Mouse (Mus musculus) embryonic facial prominence, embryonic 10.5 days (tissue): ENCODE data around the gene Bcor. TPM values are rescaled to one million over a fixed set of nuclear protein-coding genes. Genes with fewer than 3 reads are reported as not detected.

Source experiments
- DNase-seq: peaks from one replicate; pipeline ENCODE4 v3.0.0-alpha.2; 2017; ENCODE audit warnings: low spot score
- H3K27ac ChIP-seq: fragments of 300-500 bp; sonication (generic); replicated peaks from 2 replicates; pipeline ENCODE4 v1.5.1; 2016; ENCODE audit warnings: mild to moderate bottlenecking
- H3K27me3 ChIP-seq: fragments of 300-500 bp; sonication (generic); replicated peaks from 2 replicates; pipeline ENCODE4 v1.6.1; 2016; ENCODE audit warnings: low read depth, mild to moderate bottlenecking; ENCODE audit not compliant: poor library complexity, severe bottlenecking
- H3K36me3 ChIP-seq: fragments of 300-500 bp; sonication (generic); replicated peaks from 2 replicates; pipeline ENCODE4 v1.6.1; 2016; ENCODE audit warnings: mild to moderate bottlenecking, moderate library complexity
- H3K4me1 ChIP-seq: fragments of 300-500 bp; sonication (generic); 2 replicates; pipeline ENCODE4 v1.6.1; 2016
- H3K4me3 ChIP-seq: fragments of 300-500 bp; sonication (generic); 2 replicates; pipeline ENCODE4 v1.5.1; 2016; ENCODE audit warnings: mild to moderate bottlenecking, moderate library complexity
- H3K9me3 ChIP-seq: fragments of 300-500 bp; sonication (generic); 2 replicates; pipeline ENCODE4 v1.6.1; 2016; ENCODE audit warnings: mild to moderate bottlenecking
- WGBS: fragments of 180-500 bp; shearing (Covaris S2); methylation state at CpG from one replicate; pipeline ENCODE4 v1.1.7; 2016; 5-methylcytosine and 5-hydroxymethylcytosine counted together
- polyA plus RNA-seq: library from polyadenylated mRNA; unstranded; fragments of >200 nt; fragmentation: Nextera tagmentation; extraction: Ambion mirVana; gene quantifications from 2 replicates; pipeline ENCODE4 v1.2.1, GENCODE M21; 2016

Gene Bcor
- polyA plus RNA-seq, 1 experiment from 2014 or later: 23.7 TPM

DNA sequence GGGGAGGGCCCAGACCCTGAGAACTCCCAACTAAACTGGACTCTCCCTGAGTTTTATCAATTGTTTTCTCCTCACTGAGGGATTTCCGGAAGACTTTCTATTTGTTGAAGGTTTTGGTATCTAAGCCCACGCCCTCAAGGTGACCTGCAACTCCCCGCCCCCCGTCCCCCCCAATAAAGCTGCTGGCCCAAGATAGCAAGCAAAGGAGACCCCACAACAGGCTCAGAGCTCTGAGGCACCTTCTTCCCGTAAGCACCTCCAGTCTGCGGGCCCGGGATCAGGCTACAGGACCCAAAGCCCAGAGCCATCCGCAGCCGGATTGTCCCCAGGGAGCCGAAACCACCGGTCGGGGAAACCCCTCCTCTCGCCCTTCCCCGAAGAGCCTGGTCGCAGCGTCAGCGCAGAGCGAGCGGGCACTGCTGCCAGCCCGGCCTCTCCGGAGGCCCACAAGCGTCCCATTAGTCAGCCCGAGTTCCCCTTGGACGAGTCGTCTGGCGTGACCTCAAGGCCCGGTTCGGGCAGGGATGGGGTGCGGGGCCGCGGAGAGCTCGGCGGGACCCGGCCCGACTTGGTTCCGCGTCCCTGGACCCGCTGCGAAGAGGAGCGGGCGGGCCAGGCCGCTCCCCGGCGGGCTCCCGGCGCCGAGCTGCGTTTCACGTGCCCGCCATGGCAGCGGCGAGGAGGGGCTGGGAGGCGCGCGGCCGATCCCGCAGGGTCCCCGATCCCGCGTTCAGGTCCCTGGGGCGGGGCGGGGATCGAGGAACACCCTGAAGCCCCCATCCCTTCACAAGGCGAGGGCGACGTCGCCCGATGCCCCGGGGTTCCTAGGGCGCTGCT, 73.3 kb downstream of the Bcor start:
- WGBS: 4% methylated on average over 70 of the region's 70 CpGs
- Histone ChIP-seq H3K27ac (peak overlapping the region; percentile 87), H3K4me1 (peaks cover 87% of the 10 kb centered on the region), H3K36me3 (no peaks in the 10 kb centered on the region), H3K4me3 (peak overlapping the region; percentile 67), H3K27me3 (peaks cover 100% of the 10 kb centered on the region), H3K9me3 (no peaks in the 10 kb centered on the region)
- peak; percentile 51 for DNase-seq

DNA sequence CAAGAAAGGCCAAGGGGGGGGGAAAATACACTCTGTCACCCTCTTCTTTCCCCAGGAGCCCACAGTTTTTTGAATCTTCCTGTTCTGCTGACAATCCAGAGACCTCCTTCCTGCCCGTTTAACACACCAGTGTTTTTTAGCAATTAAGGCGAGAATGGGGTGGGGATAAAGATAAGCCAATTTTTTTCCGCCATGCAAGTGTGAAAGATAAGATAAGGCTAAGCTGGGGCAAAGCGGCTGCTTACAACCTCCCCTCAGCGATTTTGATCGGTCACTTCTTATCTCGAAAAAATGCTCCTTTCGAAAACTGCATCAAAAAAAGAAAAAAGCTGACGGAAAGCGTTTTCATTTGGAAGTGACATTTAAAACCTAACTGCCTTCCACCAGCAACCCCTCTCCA, 74.2 kb downstream of the Bcor start:
- Histone ChIP-seq H3K27me3 (peaks cover 100% of the 10 kb centered on the region), H3K27ac (no peak overlapping the region), H3K4me1 (peaks cover 94% of the 10 kb centered on the region), H3K4me3 (no peak overlapping the region), H3K9me3 (no peaks in the 10 kb centered on the region), H3K36me3 (no peaks in the 10 kb centered on the region)
- no peak for DNase-seq
- WGBS: 14% methylated on average over 10 of the region's 10 CpGs

DNA sequence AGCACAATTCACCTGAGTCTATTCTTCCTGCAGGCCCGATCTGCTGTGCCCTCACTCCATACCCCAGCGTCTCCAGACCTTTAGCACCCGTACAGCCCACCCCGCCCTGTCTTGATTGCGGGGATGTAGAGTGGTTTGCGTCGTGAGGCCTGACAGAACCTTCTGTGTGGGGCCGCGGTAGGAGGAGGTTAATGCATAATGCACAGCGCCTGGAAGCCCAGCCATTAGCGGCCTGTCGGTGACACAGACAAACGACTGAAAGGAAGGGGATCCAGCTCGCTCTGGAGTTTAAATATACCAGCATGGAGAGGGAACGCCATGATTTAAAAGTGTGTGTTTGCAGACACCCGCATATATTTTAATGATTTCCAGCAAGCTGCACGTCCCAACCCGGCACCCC, 74.9 kb downstream of the Bcor start:
- no peaks in the 10 kb centered on the region for H3K36me3 ChIP-seq
- peaks cover 100% of the 10 kb centered on the region for H3K27me3 ChIP-seq
- peak; percentile 20 for DNase-seq
- H3K4me1 ChIP-seq: peaks cover 92% of the 10 kb centered on the region
- H3K9me3 ChIP-seq: no peaks in the 10 kb centered on the region
- no peak overlapping the region for H3K4me3 ChIP-seq
- 7% methylated on average over 18 of the region's 18 CpGs for WGBS
- H3K27ac ChIP-seq: no peak overlapping the region

DNA sequence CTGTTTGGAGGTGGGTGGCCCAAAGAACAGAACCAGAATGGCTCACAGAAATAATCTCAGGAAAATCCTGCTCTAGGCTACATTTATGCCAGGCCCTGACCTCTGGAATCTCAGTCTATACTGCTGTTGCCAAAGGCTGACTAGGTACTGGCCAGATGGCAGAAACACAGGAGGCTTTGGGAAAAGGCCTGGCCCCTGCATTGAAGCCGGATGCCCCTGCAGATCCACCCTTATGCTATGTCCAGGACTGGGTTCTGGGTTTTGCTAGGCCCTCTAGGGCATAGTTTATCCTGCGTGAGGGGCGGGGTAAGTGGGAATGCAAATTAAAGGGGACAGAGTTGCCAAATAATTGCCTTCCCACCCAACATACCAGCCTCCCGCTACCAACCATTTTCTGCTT, 75.5 kb downstream of the Bcor start:
- peaks cover 100% of the 10 kb centered on the region for H3K27me3 ChIP-seq
- DNase-seq: no peak
- 29% methylated on average over 4 of the region's 4 CpGs for WGBS
- no peaks in the 10 kb centered on the region for H3K9me3 ChIP-seq
- no peak overlapping the region for H3K4me3 ChIP-seq
- H3K4me1 ChIP-seq: peaks cover 86% of the 10 kb centered on the region
- no peak overlapping the region for H3K27ac ChIP-seq
- no peaks in the 10 kb centered on the region for H3K36me3 ChIP-seq

DNA sequence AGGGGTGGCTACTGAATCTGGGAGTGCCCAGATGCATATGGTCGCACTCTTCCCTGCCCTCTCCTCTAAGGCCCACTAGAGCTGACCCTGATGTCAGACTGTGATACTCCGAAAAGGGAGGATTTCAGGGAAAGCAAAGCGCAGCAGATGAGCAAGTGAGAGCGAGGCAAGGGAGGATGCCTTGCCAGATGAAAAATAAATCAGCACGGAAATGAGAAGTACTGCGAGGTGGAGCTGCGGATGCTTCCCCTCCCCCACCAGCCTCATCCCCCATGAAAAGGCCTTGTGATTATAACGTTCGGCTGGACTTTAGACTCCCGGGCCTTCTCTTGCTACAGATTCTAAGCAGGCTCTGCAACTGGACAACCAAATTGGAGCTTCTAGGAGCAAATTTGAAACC, 76.5 kb downstream of the Bcor start:
- Histone ChIP-seq H3K4me1 (peaks cover 75% of the 10 kb centered on the region), H3K9me3 (no peaks in the 10 kb centered on the region), H3K36me3 (no peaks in the 10 kb centered on the region), H3K4me3 (no peak overlapping the region), H3K27me3 (peaks cover 100% of the 10 kb centered on the region), H3K27ac (no peak overlapping the region)
- 3% methylated on average over 10 of the region's 10 CpGs for WGBS
- no peak for DNase-seq

DNA sequence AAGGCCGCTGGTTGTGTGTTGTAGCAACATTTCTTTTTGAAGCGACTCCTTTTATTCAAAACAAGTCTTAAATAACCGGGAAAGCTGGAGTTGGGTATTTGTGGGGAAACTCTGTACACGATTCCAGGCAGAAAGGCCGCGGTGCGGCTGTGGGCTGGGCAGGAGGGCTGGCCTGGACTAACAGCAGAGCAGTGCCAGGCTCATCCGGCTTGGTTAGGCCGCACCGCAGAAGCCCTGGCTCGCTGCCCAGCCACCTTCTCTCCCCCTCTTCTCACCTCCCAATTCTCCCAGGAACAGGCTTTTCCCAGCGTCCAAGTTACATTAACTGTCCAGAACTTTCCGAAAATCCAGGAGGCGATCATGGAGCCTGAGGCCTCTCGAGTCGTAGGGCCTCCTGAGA, 77.4 kb downstream of the Bcor start:
- peaks cover 100% of the 10 kb centered on the region for H3K27me3 ChIP-seq
- DNase-seq: peak; percentile 24
- no peak overlapping the region for H3K27ac ChIP-seq
- no peaks in the 10 kb centered on the region for H3K9me3 ChIP-seq
- H3K4me3 ChIP-seq: no peak overlapping the region
- 7% methylated on average over 16 of the region's 16 CpGs for WGBS
- no peaks in the 10 kb centered on the region for H3K36me3 ChIP-seq
- H3K4me1 ChIP-seq: peaks cover 70% of the 10 kb centered on the region

DNA sequence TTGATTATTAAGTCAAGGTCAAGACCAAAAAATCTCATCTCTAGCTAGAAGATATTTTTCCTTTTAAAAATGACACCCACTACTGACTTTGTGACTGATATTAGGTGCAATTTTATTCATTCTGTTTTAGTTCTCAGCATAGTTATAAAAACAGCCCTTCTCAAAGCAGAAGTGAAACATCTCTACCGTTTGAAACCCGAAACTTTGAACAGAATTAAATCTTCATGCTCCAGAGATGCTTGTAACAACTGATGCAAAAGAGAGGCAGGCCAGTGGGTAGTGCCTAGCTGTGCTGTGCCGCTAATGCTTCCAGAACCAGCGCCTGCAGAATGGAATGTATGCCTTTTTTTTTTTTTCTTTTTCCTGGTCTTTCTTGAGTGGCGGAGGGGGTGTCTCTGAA, 78.0 kb downstream of the Bcor start:
- peak overlapping the region; percentile 69; the same call in 1 of the 2 replicates for H3K4me3 ChIP-seq
- no peak overlapping the region for H3K27ac ChIP-seq
- no peaks in the 10 kb centered on the region for H3K9me3 ChIP-seq
- peaks cover 70% of the 10 kb centered on the region for H3K4me1 ChIP-seq
- DNase-seq: no peak
- H3K27me3 ChIP-seq: peaks cover 100% of the 10 kb centered on the region
- WGBS: 7% methylated on average over 5 of the region's 5 CpGs
- H3K36me3 ChIP-seq: no peaks in the 10 kb centered on the region

DNA sequence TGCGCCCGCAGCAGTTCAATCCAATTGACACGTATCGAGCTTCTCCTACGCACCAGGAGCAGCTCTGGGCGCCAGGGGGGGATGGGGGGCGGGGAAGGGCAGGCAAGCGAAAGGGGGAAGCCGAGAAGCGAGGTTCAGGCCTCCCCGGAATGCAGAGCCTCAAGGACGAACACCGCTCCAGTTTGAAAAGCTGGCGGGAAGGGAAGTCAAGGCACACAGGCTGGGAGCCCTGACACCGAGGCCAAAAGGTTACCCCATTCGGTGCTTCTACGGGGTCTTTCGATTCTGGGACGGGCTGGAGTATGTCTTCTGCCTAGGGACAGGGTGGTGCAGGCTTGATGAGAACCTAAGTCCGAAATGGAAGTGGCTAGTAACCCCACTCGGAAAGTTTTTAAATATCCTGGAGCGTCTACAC, 78.4 kb downstream of the Bcor start:
- WGBS: 3% methylated on average over 22 of the region's 22 CpGs
- H3K27ac ChIP-seq: peak overlapping the region; percentile 10; the same call in 1 of the 2 replicates
- no peak for DNase-seq
- peaks cover 100% of the 10 kb centered on the region for H3K27me3 ChIP-seq
- no peaks in the 10 kb centered on the region for H3K9me3 ChIP-seq
- peaks cover 70% of the 10 kb centered on the region for H3K4me1 ChIP-seq
- peak overlapping the region; percentile 69 for H3K4me3 ChIP-seq
- no peaks in the 10 kb centered on the region for H3K36me3 ChIP-seq

DNA sequence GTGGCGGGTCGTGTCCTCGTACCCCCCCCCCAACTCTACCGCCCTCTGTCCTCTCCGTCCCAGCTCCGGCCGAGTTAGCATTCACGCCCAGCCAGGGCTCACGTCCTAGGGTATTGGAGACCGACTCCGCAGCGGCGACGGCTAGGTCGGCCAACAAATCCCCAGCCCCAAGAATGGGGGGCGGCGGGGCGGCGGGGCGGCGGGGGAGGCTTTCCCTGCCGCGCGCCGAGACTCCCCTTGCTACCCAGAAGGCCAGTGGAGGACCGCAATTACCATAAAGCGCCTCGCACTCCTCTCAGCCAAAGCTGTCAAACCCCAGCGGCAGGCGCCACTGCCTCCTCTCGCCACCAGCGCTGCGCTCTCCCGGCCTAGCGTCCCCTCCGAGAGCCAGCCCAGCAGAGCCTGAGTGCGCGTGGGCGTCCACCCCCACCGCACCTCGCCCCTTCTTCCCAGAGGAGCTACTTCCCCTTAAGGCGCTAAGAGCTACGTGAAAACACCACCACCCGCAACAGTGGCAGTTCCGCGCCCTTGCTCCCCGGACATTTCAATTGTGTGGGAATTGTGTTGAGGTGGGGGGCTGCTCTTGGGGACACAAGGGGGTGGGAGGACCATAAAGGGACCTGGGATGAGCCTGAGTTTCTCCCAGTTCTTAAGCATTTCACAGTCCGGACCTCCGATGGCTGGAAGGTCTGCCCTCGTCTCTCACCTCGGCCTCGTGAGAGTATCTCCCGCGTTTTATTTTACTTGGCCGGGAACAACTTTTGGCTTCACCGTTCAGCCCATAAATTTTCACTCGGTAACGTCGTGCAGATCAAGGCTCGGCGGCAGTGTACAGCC, 79.0 kb downstream of the Bcor start:
- DNase-seq: peak; percentile 71
- Histone ChIP-seq H3K27ac (peak overlapping the region; percentile 88), H3K4me3 (peak overlapping the region; percentile 69), H3K27me3 (peaks cover 100% of the 10 kb centered on the region), H3K36me3 (no peaks in the 10 kb centered on the region), H3K9me3 (no peaks in the 10 kb centered on the region), H3K4me1 (peaks cover 71% of the 10 kb centered on the region)
- WGBS: 2% methylated on average over 58 of the region's 61 CpGs

DNA sequence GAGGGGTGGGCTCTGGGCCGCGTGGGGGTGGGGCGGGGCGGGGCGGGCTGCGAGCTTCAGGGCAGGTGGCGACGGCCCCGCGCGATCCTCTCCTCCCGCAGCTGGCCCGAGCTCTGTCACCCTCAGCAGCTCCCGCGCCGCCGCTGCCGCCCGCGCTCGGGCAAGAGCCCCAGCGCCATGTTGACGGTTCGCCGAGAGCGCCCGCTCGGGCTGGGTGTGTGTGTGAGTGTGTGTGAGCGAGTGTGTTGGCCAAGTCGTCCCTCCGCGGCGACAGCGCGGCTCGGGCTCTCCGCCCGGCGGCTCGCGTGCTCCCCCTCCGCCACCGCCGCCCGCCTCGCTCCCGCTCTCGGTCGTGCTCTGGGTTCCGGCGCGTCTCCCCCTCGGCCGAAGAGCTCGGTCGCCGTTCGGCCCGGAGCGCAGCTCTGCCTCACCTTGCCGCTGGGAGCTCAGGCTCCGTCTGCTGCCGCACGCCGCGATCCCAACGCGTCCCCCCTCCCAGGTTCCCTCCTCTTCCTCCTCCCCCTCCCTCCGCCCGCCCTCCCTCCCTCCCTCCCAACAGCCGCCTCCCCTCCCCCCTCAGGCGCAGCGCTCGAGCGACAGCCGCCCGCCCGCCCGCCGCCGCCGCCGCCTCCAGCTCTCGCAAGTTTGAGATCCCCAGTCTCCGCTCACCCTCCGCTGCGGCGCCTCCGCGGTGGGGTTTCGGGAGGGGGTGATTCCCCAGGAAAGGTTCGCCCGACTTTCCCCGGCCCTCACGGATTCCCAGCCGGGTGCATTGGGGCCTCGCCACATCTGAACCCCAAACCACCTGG, 79.9 kb downstream of the Bcor start:
- no peaks in the 10 kb centered on the region for H3K9me3 ChIP-seq
- peaks cover 100% of the 10 kb centered on the region for H3K27me3 ChIP-seq
- peaks cover 63% of the 10 kb centered on the region for H3K4me1 ChIP-seq
- H3K36me3 ChIP-seq: no peaks in the 10 kb centered on the region
- WGBS: 3% methylated on average over 80 of the region's 97 CpGs
- peak overlapping the region; percentile 69 for H3K4me3 ChIP-seq
- DNase-seq: peak; percentile 83
- H3K27ac ChIP-seq: peak overlapping the region; percentile 88

DNA sequence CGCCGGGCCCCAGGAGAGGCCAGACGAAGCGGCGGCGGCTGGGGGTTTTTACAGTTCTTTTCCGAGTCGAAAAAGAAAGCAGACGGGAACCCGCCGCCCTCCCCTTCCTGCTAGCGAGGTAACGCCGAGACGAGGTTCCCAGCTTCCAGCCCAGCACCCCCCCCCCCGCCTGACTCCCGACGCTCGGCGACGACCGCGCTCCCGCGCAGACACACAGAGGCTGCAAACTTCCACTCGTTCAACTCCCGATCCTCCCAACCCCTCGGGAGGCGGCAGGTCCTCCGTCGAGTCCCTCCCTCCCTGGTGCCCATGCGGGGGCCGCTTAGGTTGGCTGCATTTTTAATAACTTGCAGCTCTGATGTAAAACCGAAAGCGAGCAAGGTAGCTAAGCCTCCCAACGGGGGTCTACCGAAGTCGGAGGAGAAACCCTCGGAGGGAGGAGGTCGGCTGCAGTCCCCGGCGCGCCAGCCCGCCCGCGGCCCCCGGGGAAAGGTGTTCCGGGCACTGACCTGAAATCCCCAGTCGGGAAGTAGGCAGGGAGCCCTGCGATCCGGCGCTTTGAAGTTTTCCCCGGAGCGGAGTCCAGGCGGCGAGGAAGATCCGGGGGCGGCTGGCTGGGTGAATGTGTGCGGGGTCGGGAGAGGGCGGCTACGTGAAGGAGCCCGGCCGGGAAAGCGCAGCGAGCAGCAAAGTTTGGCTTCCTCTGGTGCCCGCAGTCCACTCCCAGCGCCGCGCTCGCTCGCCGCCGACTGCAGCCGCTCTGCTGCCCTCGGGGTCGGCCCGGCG, 80.7 kb downstream of the Bcor start:
- DNase-seq: peak; percentile 70
- H3K27ac ChIP-seq: peak overlapping the region; percentile 88
- H3K36me3 ChIP-seq: no peaks in the 10 kb centered on the region
- H3K4me3 ChIP-seq: peak overlapping the region; percentile 69
- H3K27me3 ChIP-seq: peaks cover 100% of the 10 kb centered on the region
- WGBS: 2% methylated on average over 77 of the region's 79 CpGs
- H3K4me1 ChIP-seq: peaks cover 63% of the 10 kb centered on the region
- H3K9me3 ChIP-seq: no peaks in the 10 kb centered on the region

DNA sequence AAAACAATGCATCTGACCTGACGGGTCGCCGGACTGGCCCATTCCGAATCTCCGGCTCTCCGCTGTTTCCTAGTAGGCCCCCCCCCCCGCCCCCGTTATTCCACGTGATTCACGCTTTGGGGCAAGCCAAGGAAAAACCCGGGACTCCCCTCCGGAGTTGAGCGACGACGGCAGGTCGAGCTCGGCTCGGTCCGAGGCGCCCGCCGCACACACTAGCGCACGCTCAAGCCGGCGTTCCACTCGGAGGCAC, 81.2 kb downstream of the Bcor start:
- no peaks in the 10 kb centered on the region for H3K9me3 ChIP-seq
- H3K4me1 ChIP-seq: peaks cover 65% of the 10 kb centered on the region
- H3K4me3 ChIP-seq: peak overlapping the region; percentile 69
- no peaks in the 10 kb centered on the region for H3K36me3 ChIP-seq
- H3K27ac ChIP-seq: peak overlapping the region; percentile 88
- DNase-seq: peak; percentile 53
- peaks cover 100% of the 10 kb centered on the region for H3K27me3 ChIP-seq
- 6% methylated on average over 27 of the region's 27 CpGs for WGBS
